Mouse (Mus musculus): Measurements from ENCODE around the gene Actn4.

DNA sequence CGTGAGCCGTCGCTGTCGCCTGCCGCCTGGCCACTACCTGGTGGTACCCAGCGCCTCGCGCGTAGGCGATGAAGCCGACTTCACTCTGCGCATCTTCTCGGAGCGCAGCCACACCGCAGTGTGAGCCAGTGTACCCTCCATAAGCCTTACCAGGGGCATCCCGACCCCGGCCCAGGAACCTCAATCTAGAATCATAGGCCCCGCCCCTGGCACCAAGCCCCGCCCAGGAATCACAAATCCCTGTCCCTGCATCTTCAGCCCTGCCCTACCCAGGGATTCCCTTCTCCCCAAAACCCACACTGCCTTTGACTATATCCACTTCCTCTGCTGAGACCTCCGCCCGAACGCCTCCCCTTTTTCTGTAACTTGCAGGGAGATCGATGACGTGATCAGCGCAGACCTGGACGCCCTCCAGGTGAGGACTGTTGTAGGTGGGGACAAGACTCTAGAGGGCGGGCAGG lies 73.4 kb downstream of the Actn4 start:
- TF ChIP-seq CTCF (IDR thresholded peaks at IDR 0.05; ENCODE audit: insufficient read depth, low read length) = no peak
- no peak for TF ChIP-seq POLR2A (IDR thresholded peaks at IDR 0.05; ENCODE audit: borderline replicate concordance, extremely low read depth, low read depth, low read length)
